Mouse (Mus musculus) liver, embryonic 15.5 days (tissue): Measurements from ENCODE around the gene Phldb2. TPM values are rescaled to one million over a fixed set of nuclear protein-coding genes. Genes with fewer than 3 reads are reported as not detected.

Experiments used
- ATAC-seq: fragments of 200-750 bp; cut with Nextera tagmentation; 2 replicates; pipeline ENCODE4 v1.8.0; 2017; ENCODE audit warnings: moderate number of reproducible peaks, mild to moderate bottlenecking, moderate library complexity; ENCODE audit not compliant: insufficient read depth
- H3K27ac ChIP-seq: fragments of 300-500 bp; sonication (generic); replicated peaks from 2 replicates; pipeline ENCODE4 v1.5.1; 2015; ENCODE audit warnings: mild to moderate bottlenecking, inconsistent platforms
- H3K27me3 ChIP-seq: fragments of 300-500 bp; sonication (generic); 2 replicates; pipeline ENCODE4 v1.6.1; 2015; ENCODE audit warnings: mild to moderate bottlenecking, inconsistent platforms
- H3K36me3 ChIP-seq: fragments of 300-500 bp; sonication (generic); replicated peaks from 2 replicates; pipeline ENCODE4 v1.6.1; 2015; ENCODE audit warnings: moderate library complexity, mild to moderate bottlenecking, inconsistent platforms
- H3K4me1 ChIP-seq: fragments of 300-500 bp; sonication (generic); replicated peaks from 2 replicates; pipeline ENCODE4 v1.6.1; 2015; ENCODE audit warnings: inconsistent platforms
- H3K4me2 ChIP-seq: fragments of 300-500 bp; sonication (generic); 2 replicates; pipeline ENCODE4 v1.6.1; 2015; ENCODE audit warnings: moderate library complexity, mild to moderate bottlenecking, inconsistent platforms
- H3K4me3 ChIP-seq: fragments of 300-500 bp; sonication (generic); replicated peaks from 2 replicates; pipeline ENCODE4 v1.5.1; 2015; ENCODE audit warnings: mild to moderate bottlenecking, inconsistent platforms
- H3K9ac ChIP-seq: fragments of 300-500 bp; sonication (generic); 2 replicates; pipeline ENCODE4 v1.6.1; 2015; ENCODE audit warnings: moderate library complexity, mild to moderate bottlenecking, inconsistent platforms
- H3K9me3 ChIP-seq: fragments of 300-500 bp; sonication (generic); replicated peaks from 2 replicates; pipeline ENCODE4 v1.6.1; 2016; ENCODE audit warnings: inconsistent platforms
- WGBS: fragments of 180-500 bp; shearing (Covaris S2); methylation state at CpG from one replicate; pipeline ENCODE4 v1.1.7; 2015; ENCODE audit warnings: mixed read lengths; ENCODE audit not compliant: insufficient replicate concordance; 5-methylcytosine and 5-hydroxymethylcytosine counted together
- polyA plus RNA-seq: library from polyadenylated mRNA; unstranded; fragments of >200 nt; fragmentation: Nextera tagmentation; extraction: Ambion mirVana; gene quantifications from 2 replicates; pipeline ENCODE4 v1.2.1, GENCODE M21; 2015

The Phldb2 gene
- polyA plus RNA-seq, 1 experiment from 2014 or later = 12.4 TPM

DNA sequence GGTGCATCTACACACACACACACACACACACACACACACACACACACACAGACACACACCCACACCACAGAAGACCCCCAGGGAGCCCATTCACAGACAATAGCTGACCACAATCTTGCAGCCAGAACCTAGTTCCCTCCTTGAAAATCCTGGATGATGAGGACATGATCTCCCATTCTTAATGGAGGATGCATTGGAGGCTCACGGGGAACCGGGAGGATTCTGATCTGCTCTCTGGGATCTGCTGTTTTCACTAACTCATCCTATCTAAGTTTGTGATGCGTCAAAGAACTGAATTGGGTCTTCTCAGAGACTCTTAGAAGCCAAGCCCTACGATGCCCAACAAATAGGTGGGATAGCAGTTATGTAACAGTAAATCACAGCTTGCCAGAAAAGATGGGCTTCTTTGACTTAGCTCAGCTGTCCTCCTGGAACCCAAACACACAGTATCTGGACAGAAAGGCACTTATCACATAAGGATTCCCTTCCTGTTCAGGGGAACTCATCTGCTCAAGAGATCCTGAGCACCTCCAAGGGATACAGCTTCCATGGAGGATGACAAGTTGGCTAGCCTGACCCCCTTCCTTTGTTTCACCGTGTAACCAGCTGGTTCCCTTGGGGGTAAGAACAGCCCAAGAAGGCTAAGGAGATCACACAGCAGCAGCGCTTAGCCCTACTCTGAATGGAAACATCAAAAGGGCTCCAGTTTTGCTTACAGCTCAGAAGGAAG, 230.1 kb downstream of the Phldb2 start:
- H3K4me3 ChIP-seq = no peak overlapping the region

DNA sequence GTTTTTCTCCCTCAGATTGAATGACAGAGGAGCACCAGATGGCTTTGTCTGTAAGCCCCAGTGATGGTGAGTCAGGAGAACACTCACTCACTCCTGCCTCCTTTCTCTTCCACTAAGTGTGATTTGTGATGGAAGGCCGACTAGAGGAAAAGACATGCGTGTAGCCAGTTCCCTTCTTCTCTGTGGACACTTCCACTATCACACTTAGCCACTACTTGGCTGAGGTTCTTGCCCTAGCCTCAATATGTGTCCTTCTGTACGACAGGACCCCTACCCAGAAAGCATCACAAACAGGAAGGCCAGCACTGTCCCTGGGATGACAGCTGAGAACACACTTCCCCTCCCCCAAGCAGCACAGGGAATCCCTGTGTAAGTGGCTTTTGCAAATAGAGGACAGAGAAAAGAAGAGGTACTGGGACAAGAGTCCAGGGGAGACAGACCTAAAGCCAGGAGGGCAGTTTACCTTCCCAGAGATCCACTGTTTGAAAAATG, 230.9 kb downstream of the Phldb2 start:
- no peak for ATAC-seq
- 46% methylated on average over 3 of the region's 3 CpGs for WGBS
- Histone ChIP-seq H3K4me2 (no peak overlapping the region), H3K27ac (no peak overlapping the region), H3K36me3 (no peaks in the 10 kb centered on the region), H3K9me3 (no peaks in the 10 kb centered on the region), H3K9ac (no peak overlapping the region), H3K4me1 (peaks cover 11% of the 10 kb centered on the region; the same call in 1 of the 2 replicates), H3K4me3 (no peak overlapping the region), H3K27me3 (peaks cover 26% of the 10 kb centered on the region)

More for the DNA sequence above, 230.1 kb downstream of the Phldb2 start:
- ATAC-seq = no peak
- peaks cover 11% of the 10 kb centered on the region; the same call in 1 of the 2 replicates for H3K4me1 ChIP-seq
- H3K9ac ChIP-seq = no peak overlapping the region
- WGBS = 57% methylated on average over 6 of the region's 6 CpGs
- 0 out of 2 replicates have a peak, but pooled peaks cover 2% of the 10 kb centered on the region for H3K36me3 ChIP-seq
- H3K9me3 ChIP-seq = no peaks in the 10 kb centered on the region
- H3K4me2 ChIP-seq = no peak overlapping the region; the same call in 1 of the 2 replicates
- no peak overlapping the region for H3K27ac ChIP-seq
- H3K27me3 ChIP-seq = peaks cover 26% of the 10 kb centered on the region

DNA sequence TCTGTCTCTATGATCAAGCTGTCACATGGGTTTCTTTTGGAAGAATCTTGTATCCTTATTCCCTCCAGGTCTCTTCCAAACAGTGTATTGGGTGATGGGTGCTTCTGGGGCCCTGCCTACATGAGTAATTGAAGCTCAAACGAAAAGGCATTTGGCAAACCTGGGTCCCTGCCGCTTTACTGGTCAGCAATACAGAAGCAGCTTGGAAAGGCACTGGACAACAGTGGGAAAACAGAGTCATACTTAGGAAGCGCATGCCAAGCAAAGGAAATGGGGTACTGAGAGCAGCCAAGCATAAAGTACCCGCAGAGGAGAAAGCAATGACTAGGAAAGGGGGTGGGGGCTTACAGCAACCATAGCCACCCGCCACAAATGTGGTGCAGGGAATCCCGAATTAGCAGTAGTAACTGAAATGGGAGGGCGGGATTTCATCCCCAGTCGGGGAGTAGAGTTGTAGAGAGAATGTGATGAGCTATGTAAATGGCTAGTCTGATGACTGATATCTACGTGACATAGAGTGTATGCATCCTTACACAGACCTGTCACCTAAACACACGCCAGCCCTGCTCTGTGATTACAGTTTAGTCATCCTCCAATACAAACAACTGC, 233.3 kb downstream of the Phldb2 start:
- no peak overlapping the region for H3K9ac ChIP-seq
- H3K4me1 ChIP-seq = peaks cover 11% of the 10 kb centered on the region; the same call in 1 of the 2 replicates
- ATAC-seq = no peak
- WGBS = 60% methylated on average over 10 of the region's 10 CpGs
- no peaks in the 10 kb centered on the region for H3K9me3 ChIP-seq
- no peak overlapping the region for H3K27ac ChIP-seq
- H3K4me3 ChIP-seq = no peak overlapping the region
- peaks cover 20% of the 10 kb centered on the region for H3K27me3 ChIP-seq
- H3K36me3 ChIP-seq = no peaks in the 10 kb centered on the region
- H3K4me2 ChIP-seq = no peak overlapping the region

DNA sequence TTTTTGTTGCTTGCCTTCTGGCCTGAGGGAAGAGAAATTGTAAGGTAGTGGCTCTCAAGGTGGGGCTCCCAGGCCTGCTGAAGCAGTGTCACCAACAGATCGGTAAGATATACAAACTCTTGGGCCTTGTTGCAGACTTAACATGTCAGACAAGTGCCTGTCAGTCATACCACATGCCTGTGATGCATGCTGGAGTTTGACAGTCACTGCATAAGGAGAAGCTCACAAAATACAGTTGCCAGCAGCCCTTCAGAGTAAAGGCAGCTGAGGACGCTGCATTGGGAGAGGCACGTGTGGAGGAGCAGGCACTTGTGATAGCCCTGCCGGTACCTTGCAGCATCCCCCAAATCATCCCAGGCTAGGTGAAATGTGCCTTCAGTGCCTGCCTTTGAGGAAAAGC, 235.1 kb downstream of the Phldb2 start:
- Histone ChIP-seq H3K9me3 (no peaks in the 10 kb centered on the region), H3K4me1 (no peaks in the 10 kb centered on the region), H3K36me3 (no peaks in the 10 kb centered on the region), H3K4me2 (no peak overlapping the region), H3K27me3 (peaks cover 2% of the 10 kb centered on the region), H3K27ac (no peak overlapping the region), H3K9ac (no peak overlapping the region), H3K4me3 (no peak overlapping the region)
- 74% methylated on average over 4 of the region's 4 CpGs for WGBS
- ATAC-seq = no peak

DNA sequence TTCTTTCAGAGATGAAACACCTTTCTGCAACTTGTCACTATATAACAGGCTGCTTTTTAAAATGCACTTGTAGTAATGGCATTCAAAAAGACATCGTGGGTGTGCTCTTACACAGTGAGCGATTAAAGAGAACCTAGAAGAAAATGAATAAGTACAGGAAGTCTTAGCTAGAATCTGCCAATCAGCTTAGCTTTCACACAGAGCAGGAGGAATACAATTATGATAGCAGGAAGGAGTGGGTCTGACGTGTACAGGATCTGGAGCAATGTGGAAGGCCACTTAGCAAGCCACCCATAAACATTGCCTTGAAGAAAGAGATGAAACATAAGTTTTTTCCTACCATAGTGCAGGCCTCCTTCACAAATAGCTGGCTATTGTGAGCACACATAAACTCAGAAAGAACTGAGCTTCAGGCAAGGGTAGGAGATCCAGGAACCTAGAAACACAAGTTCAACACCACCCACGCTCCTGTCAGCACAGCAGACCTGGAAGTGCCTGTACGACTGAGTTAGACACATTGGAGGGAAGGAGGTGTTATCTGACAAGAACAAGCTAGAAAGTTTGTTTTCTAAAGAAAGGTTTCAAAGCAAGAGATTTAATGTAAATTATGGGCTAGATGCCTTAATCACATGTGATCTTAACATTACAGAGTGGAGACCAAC, 238.8 kb downstream of the Phldb2 start:
- no peaks in the 10 kb centered on the region for H3K4me1 ChIP-seq
- no peak overlapping the region for H3K9ac ChIP-seq
- 58% methylated on average over 5 of the region's 5 CpGs for WGBS
- H3K4me3 ChIP-seq = no peak overlapping the region
- H3K27ac ChIP-seq = no peak overlapping the region
- H3K9me3 ChIP-seq = no peaks in the 10 kb centered on the region
- ATAC-seq = no peak
- H3K4me2 ChIP-seq = no peak overlapping the region
- H3K36me3 ChIP-seq = no peaks in the 10 kb centered on the region
- no peaks in the 10 kb centered on the region for H3K27me3 ChIP-seq

DNA sequence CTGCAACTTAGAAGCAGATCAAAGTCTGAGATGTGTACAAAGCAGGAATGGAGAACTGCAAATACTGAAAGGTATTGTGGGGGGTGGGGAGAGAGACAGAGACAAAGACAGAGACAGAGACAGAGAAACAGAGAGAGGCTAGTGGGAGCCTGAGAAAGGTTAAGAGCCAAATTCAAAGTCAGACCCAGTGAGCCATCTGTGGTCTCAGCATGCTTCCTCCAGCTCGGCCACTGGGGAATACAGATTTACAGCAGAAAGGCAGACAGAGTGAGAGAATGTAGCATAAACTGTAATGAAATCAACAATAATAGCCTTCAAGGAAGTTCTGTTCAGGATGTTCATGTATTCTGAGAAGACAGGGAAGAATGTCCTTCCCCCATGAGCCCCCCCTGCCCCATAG, 239.5 kb downstream of the Phldb2 start:
- Histone ChIP-seq H3K27me3 (no peaks in the 10 kb centered on the region), H3K4me2 (no peak overlapping the region), H3K36me3 (no peaks in the 10 kb centered on the region), H3K27ac (no peak overlapping the region), H3K9ac (no peak overlapping the region), H3K9me3 (no peaks in the 10 kb centered on the region), H3K4me1 (no peaks in the 10 kb centered on the region), H3K4me3 (no peak overlapping the region)
- ATAC-seq = no peak
- WGBS = 37% methylated on average over 1 of the region's 1 CpGs

DNA sequence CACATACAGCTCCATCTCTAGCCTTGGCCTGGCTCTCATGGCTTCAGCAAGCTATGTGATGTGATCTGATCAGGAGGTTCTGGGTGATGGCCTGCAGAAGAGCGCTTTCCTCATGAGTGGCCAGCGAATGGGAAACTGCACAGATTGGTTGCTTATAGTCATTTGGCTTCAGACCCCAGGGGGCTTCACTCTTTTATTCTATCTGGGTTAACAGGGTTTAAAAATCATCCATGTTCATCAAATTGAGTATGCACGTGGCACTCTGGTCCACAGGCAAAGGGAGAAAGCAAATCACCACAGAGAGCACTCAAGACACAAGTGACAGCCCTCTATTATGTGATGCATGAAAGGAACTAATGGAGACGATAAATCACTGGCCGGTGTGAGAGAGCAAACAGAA, 240.1 kb downstream of the Phldb2 start:
- no peaks in the 10 kb centered on the region for H3K4me1 ChIP-seq
- WGBS = 73% methylated on average over 5 of the region's 5 CpGs
- no peak for ATAC-seq
- no peak overlapping the region for H3K4me3 ChIP-seq
- H3K4me2 ChIP-seq = no peak overlapping the region
- H3K9ac ChIP-seq = no peak overlapping the region
- no peaks in the 10 kb centered on the region for H3K9me3 ChIP-seq
- no peak overlapping the region for H3K27ac ChIP-seq
- H3K36me3 ChIP-seq = no peaks in the 10 kb centered on the region
- no peaks in the 10 kb centered on the region for H3K27me3 ChIP-seq

DNA sequence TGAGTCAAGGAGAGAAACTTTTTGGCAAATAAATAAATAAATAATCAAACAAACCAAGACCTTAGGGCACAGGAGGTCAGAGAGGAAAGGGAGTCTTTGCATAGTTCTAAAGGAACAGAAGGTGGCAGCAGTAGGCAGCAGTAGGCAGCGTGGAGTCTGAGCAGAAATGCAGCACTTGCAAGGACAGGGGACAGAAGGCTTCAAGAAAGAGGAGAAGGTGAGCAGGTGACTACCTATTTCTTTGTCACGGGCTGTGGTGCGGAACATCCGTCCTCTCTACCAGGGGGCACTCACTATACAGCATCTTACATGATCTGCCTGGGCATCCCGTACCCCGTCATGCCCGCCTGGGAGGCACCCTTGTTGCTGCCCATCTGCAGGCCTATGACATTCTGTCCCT, 242.1 kb downstream of the Phldb2 start:
- no peak overlapping the region for H3K4me2 ChIP-seq
- no peak overlapping the region for H3K27ac ChIP-seq
- H3K36me3 ChIP-seq = no peaks in the 10 kb centered on the region
- no peak overlapping the region for H3K9ac ChIP-seq
- no peaks in the 10 kb centered on the region for H3K27me3 ChIP-seq
- H3K9me3 ChIP-seq = no peaks in the 10 kb centered on the region
- no peak overlapping the region for H3K4me3 ChIP-seq
- no peaks in the 10 kb centered on the region for H3K4me1 ChIP-seq
- WGBS = 64% methylated on average over 7 of the region's 7 CpGs
- no peak for ATAC-seq

DNA sequence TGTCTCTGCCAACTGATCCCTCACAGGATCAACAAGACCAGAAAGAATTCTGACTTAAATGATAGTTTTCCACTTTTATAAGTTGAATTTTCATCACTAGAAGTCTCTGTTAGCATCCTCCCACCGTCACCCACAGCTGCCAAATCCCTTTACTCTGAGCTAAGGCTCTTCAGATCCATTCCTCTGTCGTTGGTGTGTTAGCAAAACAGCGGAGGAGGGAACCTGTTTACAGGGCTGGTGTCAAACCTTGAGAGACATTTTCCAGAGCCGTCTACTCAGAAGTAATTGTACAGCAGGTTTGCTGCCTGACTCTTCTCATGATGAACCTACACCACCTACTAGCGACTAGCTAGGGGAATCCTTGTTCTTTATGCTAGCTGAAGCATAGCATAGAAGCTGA, 254.1 kb downstream of the Phldb2 start:
- Histone ChIP-seq H3K4me3 (no peak overlapping the region), H3K4me1 (no peaks in the 10 kb centered on the region), H3K36me3 (no peaks in the 10 kb centered on the region), H3K9me3 (no peaks in the 10 kb centered on the region), H3K27ac (no peak overlapping the region), H3K4me2 (no peak overlapping the region), H3K9ac (no peak overlapping the region), H3K27me3 (no peaks in the 10 kb centered on the region)
- 57% methylated on average over 5 of the region's 5 CpGs for WGBS
- no peak for ATAC-seq

DNA sequence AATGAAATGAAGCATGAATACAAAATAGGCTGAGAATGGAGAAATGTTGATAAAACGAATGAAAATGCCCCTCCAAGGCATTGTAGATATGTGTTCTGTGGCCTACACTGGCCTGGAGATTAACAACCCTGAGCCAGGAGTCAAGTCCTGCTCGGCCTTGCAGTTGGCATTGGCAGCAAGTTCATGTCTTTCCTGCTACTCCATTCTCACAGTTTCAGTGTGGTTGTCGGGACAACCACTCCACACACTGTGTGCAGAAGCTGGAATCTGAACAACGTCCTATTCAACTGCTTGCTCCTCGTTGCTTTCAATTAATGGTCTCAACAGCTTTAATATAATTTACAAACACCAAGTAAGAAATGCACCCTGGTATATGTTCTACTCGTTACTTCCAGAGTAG, 255.4 kb downstream of the Phldb2 start:
- no peaks in the 10 kb centered on the region for H3K4me1 ChIP-seq
- ATAC-seq = no peak
- no peak overlapping the region for H3K4me2 ChIP-seq
- H3K9me3 ChIP-seq = no peaks in the 10 kb centered on the region
- H3K36me3 ChIP-seq = no peaks in the 10 kb centered on the region
- no peaks in the 10 kb centered on the region for H3K27me3 ChIP-seq
- H3K27ac ChIP-seq = no peak overlapping the region
- 62% methylated on average over 6 of the region's 6 CpGs for WGBS
- no peak overlapping the region for H3K9ac ChIP-seq
- no peak overlapping the region for H3K4me3 ChIP-seq
